Mouse (Mus musculus) olfactory bulb, adult 2 months (tissue): ENCODE results near the gene Vasp.

Experiments used
- CTCF ChIP-seq: fragments of 200-500 bp; IDR thresholded peaks from 2 replicates; pipeline ENCODE4 v1.5.1; 2012; ENCODE audit warnings: low read depth, mild to moderate bottlenecking, low read length, moderate library complexity; ENCODE audit not compliant: insufficient read depth
- POLR2A ChIP-seq: fragments of 200-500 bp; IDR thresholded peaks from 2 replicates; pipeline ENCODE4 v1.6.1; 2012; ENCODE audit warnings: mild to moderate bottlenecking, low read depth, low read length, moderate library complexity; ENCODE audit not compliant: insufficient read depth

DNA sequence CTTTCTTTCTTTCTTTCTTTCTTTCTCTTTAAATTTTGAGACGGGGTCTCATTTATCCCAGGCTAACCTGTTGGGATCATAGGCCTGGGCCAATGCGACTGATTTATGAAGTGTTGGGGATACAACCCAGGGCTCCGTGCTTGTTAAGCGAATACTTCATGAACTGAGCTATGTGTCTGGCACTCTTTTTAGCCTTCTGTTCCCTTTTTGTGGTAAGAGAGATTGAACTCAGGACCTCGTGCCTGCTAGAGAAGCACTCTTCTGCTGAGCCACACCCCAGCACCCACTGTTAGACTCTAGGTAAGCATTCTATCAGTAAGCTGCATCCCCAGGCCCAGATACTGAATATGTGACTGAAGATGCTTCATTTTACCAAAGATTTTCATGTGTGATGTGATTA lies 54.1 kb downstream of the Vasp start:
- TF ChIP-seq CTCF (no peak), POLR2A (no peak)
